Mouse (Mus musculus) activated CD4-positive, CD25-positive, alpha-beta regulatory T cell, adult 4 months (primary cell): ENCODE measurements around the gene Atf1. TPM values are rescaled to one million over a fixed set of nuclear protein-coding genes. Genes with fewer than 3 reads are reported as not detected.
"Not testable (repeated sequence)": the region's sequence is repeated elsewhere in the genome, so short reads cannot be mapped to it uniquely, and the experiment has no call there.

Experiments used
- ATAC-seq: one replicate; pipeline ENCODE4 v1.8.0; 2017
- polyA plus RNA-seq, 2 experiments: library from polyadenylated mRNA; unstranded; fragments of 100-300 nt; shearing (Covaris generic); gene quantifications; one replicate each; pipeline ENCODE4 v1.2.1; 2017

The Atf1 gene
- polyA plus RNA-seq, 2 experiments from 2014 or later, result 29.9 to 35.7 TPM

DNA sequence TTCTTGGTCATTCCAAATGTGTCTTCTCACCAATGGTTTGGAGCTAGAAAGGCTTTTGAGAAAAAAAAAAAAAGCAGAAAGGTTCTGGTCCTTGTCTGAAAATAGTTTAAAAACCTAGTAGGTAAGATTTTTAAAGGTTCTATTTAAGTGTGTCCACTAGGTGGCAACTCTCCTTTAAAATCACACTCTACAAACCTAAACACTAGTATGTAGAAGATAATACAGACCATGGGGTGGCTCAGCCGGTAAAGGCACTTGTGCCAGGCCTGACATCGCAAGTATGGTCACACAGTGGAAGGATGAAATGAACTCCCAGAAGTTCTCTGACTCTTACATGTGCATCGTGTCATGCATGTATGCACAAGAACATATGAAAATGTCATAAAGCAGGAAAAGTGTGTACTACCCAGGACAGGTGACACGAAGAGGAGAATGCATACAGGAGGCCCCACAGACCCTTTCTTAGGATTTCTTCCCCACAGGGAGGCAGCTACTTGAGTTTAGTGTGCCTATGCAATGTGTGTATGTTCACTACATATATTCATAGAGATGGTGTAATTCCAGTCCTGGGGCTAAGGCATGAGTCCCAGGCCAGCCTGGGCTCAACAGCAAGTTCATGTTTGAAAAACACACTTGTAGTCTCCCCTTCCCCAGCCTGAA, 35.8 kb downstream of the Atf1 start:
- no peak for ATAC-seq

DNA sequence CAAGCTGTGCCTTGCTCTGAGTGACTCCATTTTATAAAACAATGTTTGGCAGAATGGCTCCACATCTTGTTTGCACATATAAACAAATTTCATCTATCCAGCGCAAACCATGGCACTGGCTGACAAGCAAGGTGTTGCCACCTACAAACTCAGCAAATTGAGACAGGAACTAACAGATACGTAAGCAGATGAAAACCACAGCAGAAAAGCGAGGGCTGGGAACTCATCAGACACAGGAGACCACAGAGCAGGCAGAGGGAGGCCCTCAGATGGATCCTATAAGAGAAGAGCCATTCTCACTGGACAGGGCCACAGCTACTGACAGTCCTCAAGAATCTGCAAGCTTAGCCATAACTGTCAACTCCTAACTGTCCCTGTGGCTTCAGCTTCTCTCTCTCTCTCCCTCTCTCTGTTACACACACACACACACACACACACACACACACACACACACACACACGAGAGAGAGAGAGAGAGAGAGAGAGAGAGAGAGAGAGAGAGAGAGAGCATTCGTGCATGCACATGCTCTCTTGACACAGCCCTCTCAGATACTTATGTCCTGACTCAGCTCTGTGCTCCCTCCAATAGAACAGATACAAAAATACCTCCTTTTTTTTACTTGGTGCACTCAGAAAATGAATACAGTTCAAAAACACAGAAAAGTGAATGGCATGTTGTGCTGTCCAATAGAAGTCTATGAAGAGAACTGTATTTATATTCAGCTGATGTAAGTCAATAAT, 38.1 kb downstream of the Atf1 start:
- ATAC-seq, result no peak

- ATAC-seq, result no peak
Measured at GRCm38 (mm10) chr15:100268916-100269315, 41.3 kb downstream of the Atf1 start.

DNA sequence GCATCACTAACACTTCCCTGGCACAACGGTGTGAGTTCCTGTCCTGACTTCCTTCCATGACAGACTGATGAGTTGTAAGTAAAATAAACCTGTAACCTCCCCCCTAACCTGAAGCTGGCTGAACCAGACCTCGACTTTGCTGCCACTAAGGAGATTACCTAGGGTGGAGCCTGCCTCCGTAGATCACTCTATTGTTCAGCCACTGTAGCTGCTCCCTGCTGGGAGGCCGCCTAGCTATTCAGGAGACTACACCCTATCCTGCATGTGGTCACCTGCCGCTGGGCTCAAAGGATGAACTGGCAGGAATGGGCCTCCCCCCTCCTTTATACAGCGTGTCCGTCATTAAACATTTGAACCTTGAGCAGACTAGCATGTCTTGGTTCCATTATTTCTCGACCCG, 42.2 kb downstream of the Atf1 start:
- no peak for ATAC-seq

- ATAC-seq, result not testable (repeated sequence)
Measured at GRCm38 (mm10) chr15:100270609-100271008, 43.0 kb downstream of the Atf1 start.

DNA sequence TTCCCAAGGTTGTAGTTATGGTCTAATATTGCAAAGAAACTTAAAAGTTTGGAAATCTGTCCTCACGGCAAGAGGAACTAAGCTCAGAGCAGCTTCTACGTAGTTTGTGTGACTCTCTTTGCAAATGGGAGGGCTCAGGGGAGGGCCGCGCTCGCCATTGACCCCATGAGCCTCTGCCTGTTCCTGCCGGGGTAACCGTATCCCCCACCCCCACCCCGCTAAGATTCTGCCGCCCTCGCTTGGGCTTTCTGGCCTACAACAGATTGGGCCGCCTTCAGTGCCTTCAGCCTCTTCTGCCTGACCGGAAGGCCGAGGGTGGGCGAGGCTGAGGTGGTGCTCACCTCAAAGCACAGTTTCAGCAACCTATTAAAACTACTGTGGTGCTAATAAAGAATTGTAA, 43.8 kb downstream of the Atf1 start:
- ATAC-seq, result no peak

DNA sequence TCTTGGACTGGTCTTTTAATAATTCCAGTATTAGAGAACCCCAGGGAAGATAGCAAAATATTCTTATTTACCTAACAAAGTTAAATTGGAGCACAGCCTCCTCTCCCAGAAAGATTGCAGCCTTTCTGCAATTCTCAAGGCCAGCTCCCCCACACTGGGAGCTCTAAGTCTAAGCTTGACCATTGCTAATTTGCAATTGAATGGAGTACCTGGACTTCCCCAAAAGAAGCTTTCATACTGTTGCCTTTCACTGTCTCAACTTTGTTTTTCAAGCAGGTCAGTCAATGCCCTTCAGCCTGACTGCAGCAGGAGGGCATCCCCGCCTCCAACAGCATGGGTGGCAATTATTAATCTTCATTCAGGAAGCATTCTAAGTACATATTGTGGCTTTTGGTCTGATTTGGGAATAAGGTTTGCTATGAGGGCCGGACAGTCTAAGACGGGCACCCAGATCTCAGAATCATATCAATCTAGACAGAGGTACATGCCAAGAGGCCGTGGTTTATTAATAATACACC, 46.2 kb downstream of the Atf1 start:
- not testable (repeated sequence) for ATAC-seq

GRCm38 (mm10) chr15:100274790-100275559, 47.4 kb downstream of the Atf1 start:
- ATAC-seq, result no peak

DNA sequence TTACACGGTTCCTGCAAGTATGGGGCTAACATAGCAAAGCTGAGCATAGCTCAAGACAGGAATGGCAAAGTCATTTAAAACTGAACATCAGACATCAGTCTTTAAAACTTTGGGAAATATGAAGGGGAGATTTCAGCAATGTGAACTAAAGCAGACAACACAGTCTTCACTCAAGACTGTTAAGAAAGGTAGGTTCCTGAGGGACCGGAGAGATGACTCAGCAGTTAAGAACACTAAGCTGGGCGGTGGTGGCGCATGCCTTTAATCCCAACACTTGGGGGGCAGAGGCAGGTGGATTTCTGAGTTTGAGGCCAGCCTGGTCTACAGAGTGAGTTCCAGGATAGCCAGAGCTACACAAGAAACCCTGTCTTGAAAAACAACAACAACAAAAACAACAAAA, 48.8 kb downstream of the Atf1 start:
- ATAC-seq, result no peak

GRCm38 (mm10) chr15:100277586-100277985, 50.0 kb downstream of the Atf1 start:
- no peak for ATAC-seq

DNA sequence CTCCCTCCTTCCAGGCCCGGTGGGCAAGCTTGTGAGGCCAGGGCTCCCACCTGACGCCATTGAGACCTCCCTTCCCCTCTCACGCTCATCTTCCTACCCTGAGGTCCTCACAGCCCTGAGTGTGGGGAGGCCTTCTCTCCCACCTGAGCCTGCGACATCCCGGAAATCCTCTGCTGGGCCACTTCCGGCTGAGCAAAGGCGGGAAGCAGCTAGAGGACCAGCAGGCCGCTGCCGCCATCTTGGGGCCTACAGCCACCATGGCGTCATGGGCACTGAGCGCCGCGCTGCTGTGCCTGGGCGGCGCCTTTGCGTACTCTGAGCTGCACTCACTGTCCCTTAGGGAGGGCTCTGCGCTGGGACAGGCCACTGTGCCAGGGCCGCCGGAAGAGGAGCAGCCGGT, 53.0 kb downstream of the Atf1 start, which contains the start of gene Tmprss12:
Gene Tmprss12, plus strand, starts transcription at position 212 of the 400 bp plus-strand sequence.
- no peak for ATAC-seq

GRCm38 (mm10) chr15:100288980-100289379, 61.4 kb downstream of the Atf1 start:
- no peak for ATAC-seq

DNA sequence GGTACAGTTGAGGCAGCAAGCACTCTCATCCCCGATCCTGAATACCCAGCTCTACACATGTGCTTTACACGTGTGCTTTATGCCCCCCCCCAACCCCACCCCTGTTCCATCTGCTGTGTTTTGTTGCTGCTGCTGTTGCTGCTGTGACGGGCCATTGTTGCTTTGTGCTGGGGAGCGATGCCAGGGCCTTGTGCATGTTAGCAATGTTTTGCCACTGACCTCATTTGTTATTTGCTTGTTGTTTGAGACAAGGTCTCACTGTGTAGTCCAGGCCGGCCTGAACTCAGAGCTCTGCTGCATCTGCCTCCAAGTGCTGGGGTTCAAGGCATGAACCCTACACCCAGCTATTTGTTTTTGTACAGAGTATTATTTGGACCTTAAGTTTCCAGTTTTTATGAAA, 63.2 kb downstream of the Atf1 start:
- no peak for ATAC-seq

DNA sequence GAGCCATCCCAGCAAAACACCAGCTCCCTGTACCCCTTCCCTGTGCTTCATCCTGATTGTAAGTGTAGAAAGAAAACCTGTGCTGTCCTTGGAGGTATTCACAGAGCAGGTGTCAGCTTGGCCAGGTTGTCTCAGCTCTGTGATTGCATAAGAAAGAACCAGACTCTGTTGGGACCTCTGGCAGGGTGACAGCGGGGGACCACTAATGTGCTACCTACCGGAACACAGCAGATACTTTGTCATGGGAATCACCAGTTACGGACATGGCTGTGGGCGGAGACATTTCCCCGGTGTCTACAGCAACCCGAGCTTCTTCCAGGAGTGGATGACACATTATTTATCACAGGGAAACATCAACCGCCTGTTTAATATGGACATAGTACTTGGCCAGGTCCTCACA, 64.7 kb downstream of the Atf1 start:
- no peak for ATAC-seq

DNA sequence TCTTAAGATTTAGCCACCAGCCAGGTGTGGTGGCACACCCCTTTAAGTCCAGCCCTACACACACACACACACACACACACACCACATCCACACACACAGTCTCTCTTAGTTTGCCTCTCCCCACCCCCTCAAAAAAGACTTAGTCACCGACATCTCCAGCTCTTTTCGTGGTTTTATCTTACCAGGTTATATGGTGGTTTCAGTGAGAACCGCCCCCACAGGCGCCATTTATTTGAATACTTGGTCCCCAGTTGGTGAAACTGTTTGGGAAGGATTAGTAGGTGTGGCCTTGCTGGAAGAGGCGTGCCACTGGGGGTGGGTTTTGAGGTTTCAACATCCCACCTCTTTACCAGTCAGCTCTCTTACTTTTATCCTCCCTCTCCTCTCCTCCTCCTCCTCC, 70.2 kb downstream of the Atf1 start:
- ATAC-seq, result no peak

- ATAC-seq, result no peak
Measured at GRCm38 (mm10) chr15:100300499-100300898, 72.9 kb downstream of the Atf1 start.

DNA sequence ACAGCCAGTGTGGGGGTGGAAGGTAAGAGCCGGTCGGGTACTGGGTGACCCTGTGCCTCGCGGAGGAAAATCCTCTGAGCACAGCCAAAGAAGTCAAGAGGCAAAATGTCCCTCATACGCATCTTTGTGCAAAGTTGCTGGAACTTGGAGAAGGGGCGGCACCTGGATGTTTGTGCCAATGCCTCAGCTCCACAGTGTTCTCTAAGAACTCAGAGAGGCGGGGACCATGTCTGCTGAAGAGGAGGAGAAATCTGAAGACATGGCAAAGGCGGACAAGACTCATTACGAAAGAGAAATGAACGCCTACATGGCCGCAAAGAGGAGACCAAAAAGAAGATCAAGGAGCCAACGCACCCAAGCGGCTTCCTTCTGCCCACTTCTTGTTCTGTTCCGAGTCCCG, 73.9 kb downstream of the Atf1 start:
- no peak for ATAC-seq

GRCm38 (mm10) chr15:100303428-100304018, 75.9 kb downstream of the Atf1 start:
- ATAC-seq, result no peak

DNA sequence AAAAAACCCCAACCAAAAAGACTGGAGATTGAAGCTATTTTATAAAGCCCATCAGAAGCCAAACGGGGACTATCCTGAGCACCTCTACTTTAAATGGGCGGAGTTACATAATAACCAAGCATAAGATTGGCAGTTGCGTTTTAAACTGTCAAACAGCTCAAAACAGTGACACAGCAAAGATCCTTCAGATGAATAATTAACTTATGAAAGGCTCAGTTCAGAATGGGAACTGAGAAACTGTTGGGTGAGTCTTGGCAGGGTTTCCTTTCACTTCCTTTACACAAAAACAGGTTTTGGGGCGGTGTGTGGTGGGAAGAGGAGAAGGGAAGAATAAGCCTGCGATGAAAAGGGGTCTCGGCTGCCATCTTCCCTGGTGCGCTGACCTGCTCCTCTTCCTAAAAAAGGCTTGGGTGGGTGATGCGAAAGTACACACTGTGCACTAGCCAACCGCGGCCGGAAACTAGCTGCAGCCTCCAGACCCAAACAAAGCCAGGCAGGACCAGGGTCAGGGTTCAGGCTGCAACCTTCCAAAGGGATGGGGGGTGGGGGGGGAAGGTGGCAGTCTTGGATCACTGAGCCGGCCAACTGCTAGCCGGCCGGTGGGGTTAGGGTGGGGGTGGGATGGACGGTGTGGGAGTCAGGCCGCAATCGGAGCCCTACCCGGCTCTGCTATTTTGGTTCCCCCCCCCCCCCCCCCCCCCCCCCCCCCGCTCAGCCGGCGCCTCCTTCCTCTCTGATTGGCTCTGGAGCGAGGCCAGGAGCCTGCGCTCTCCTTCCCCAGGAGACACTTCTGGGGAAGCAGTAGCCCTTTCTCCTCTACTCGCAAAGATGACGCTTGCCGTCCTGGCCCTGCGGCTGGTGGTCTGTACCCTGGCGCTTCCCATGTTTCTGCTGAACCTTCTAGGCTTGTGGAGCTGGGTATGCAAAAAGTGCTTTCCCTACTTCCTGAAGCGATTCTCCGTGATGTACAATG, 76.7 kb downstream of the Atf1 start, which contains the start of gene Mettl7a1:
Gene Mettl7a1, plus strand, starts transcription at position 122 of the 973 bp plus-strand sequence.
- peak; percentile 74 for ATAC-seq

GRCm38 (mm10) chr15:100306201-100306600, 78.6 kb downstream of the Atf1 start:
- ATAC-seq, result no peak

DNA sequence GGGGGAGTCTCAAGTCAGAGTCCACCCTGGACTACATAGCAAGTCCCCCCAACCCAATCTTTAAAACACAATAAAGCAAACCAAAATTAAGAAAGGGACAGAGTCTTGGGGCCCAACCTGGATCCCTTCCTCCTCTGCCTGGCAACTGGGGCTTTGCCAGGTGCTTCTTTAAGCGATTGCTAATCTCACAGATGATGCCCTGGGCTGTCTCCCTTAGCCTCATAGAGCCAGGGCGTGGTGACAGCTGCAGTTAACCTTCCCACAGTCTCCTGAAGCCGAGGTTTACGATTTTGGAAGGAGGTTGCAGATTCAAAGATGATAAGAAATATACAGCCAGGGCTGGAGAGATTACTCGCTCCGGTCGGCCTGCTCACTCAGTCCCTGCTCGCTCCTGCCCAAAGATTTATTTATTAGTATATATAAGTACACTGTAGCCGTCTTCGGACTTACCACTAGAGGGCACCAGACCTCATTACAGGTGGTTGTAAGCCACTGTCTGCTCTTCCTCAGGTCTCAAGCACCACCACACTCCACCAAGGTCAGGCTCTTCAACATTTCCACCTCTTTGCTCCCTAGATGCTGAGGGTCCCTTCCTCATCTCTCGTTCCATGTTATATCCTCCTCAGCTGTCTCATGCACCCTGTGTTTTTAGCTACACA, 79.9 kb downstream of the Atf1 start:
- ATAC-seq, result not testable (repeated sequence)
